Mouse (Mus musculus) cortical plate, adult 2 months (tissue): Measurements from ENCODE around the gene 1110051M20Rik. TPM values are rescaled to one million over a fixed set of nuclear protein-coding genes. Genes with fewer than 3 reads are reported as not detected.
"Not testable (repeated sequence)": the region's sequence is repeated elsewhere in the genome, so short reads cannot be mapped to it uniquely, and the experiment has no call there.

Experiments used
- H3K27ac ChIP-seq: fragments of 200-500 bp; 2 replicates; pipeline ENCODE4 v1.5.1; 2012; ENCODE audit warnings: low read length, control low read depth, inconsistent platforms; ENCODE audit not compliant: insufficient read depth
- H3K4me1 ChIP-seq: fragments of 200-500 bp; 2 replicates; pipeline ENCODE4 v1.6.1; 2011; ENCODE audit warnings: low read length; ENCODE audit not compliant: control insufficient read depth, insufficient read depth
- H3K4me3 ChIP-seq: fragments of 200-500 bp; 2 replicates; pipeline ENCODE4 v1.5.1; 2011; ENCODE audit warnings: mild to moderate bottlenecking, low read length, control low read depth; ENCODE audit not compliant: insufficient read depth
- CTCF ChIP-seq: fragments of 200-500 bp; IDR thresholded peaks from 2 replicates; pipeline ENCODE4 v1.5.1; 2011; ENCODE audit warnings: mild to moderate bottlenecking, control low read depth, low read length; ENCODE audit not compliant: insufficient read depth; ENCODE audit errors: extremely low read depth
- POLR2A ChIP-seq: fragments of 200-500 bp; IDR thresholded peaks from 2 replicates; pipeline ENCODE4 v1.6.1; 2011; ENCODE audit warnings: mild to moderate bottlenecking, low read length, control low read depth; ENCODE audit not compliant: insufficient read depth; ENCODE audit errors: extremely low read depth
- polyA plus RNA-seq: library from polyadenylated mRNA; depleted of rRNA; stranded (reverse); fragments of >200 nt; gene quantifications from 2 replicates; pipeline ENCODE4 v1.2.3, GENCODE M21; 2012; rRNA removed

1110051M20Rik gene
- polyA plus RNA-seq, 1 experiment, result 121 TPM

GRCm38 (mm10) chr2:91252512-91252911 lies 192.0 kb downstream of the 1110051M20Rik start:
- H3K4me3 ChIP-seq, result no peak overlapping the region
- no peak for TF ChIP-seq POLR2A
- H3K4me1 ChIP-seq, result no peaks in the 10 kb centered on the region
- no peak overlapping the region for H3K27ac ChIP-seq

- Histone ChIP-seq H3K27ac (no peak overlapping the region), H3K4me1 (no peaks in the 10 kb centered on the region), H3K4me3 (no peak overlapping the region)
- TF ChIP-seq CTCF, result no peak
- TF ChIP-seq POLR2A, result no peak
These were observed 192.5 kb downstream of the 1110051M20Rik start for GRCm38 (mm10) chr2:91252001-91252400.

DNA sequence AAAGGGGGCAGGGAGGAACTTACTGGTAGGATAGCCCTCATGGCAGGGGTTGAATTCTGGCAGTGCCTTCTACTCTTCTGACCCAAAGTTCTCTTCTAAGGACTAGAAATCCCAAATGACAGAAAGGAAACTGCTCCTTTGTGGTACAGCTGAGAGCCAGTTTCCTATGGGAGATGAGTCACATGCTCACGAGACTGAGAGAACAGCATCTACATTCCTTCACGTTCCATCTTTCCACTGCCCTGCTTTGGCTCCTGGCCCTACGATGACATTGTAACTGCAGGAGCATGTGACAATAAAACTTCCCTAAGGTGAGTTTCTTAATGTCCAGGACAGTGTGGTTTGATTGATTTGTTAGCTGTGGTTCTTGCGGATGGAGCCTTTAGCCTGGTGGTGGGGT lies 196.1 kb downstream of the 1110051M20Rik start:
- H3K4me3 ChIP-seq, result no peak overlapping the region
- no peaks in the 10 kb centered on the region for H3K4me1 ChIP-seq
- TF ChIP-seq CTCF (no peak), POLR2A (no peak)
- no peak overlapping the region for H3K27ac ChIP-seq

DNA sequence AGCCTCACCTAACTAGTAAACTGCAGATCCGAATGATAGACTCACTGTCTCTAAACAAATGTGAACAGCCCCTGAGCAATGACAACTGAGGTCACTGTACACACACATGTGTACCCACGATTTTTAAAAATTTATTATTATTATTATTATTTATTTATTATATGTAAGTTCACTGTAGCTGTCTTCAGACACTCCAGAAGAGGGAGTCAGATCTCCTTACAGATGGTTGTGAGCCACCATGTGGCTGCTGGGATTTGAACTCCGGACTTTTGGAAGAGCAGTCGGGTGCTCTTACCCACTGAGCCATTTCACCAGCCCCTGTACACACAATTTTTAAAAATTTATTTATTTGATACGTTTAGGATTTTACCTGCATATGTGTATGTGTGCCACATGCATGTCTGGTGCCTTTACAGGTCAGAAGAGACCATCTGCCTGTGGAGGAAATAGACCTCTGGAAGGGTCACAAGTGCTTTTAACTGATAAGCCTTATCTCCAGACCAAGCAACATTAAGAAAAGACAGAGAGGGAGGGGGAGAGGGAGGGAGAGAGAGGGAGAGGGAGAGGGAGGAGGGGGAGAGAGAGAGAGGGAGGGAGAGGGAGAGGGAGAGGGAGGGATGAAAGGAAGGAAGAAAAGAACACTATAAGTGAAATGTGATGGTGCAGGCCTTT lies 199.8 kb downstream of the 1110051M20Rik start:
- Histone ChIP-seq H3K4me3 (no peak overlapping the region), H3K4me1 (no peaks in the 10 kb centered on the region), H3K27ac (no peak overlapping the region)
- TF ChIP-seq POLR2A, result no peak
- TF ChIP-seq CTCF, result no peak

DNA sequence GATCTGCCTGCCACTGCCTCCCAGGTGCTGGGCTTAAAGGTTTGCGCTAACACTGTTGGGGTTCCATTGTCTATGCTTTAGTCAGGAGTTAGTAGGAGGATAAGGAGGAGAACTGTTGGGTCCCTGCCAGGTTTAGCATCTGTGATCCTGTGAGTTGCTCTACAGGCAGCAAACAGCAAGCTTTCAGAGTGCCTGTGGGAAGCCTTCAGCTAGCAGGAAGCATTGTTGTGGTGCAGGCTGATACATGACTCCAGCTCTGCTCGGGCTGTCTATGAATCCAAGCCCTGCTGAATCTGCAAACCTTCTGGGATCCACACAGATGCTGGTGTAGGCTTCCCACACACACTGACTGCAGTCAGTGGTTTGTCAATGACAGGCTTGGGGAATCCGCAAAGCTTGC lies 201.1 kb downstream of the 1110051M20Rik start:
- TF ChIP-seq POLR2A, result peak; percentile 36; the same call in 1 of the 2 replicates
- TF ChIP-seq CTCF, result no peak
- Histone ChIP-seq H3K27ac (no peak overlapping the region), H3K4me1 (no peaks in the 10 kb centered on the region), H3K4me3 (no peak overlapping the region)

- H3K4me1 ChIP-seq, result no peaks in the 10 kb centered on the region; the same call in 1 of the 2 replicates
- no peak overlapping the region for H3K4me3 ChIP-seq
- no peak overlapping the region for H3K27ac ChIP-seq
- TF ChIP-seq CTCF (no peak), POLR2A (no peak)
These were observed 202.0 kb downstream of the 1110051M20Rik start for GRCm38 (mm10) chr2:91242547-91242946.

DNA sequence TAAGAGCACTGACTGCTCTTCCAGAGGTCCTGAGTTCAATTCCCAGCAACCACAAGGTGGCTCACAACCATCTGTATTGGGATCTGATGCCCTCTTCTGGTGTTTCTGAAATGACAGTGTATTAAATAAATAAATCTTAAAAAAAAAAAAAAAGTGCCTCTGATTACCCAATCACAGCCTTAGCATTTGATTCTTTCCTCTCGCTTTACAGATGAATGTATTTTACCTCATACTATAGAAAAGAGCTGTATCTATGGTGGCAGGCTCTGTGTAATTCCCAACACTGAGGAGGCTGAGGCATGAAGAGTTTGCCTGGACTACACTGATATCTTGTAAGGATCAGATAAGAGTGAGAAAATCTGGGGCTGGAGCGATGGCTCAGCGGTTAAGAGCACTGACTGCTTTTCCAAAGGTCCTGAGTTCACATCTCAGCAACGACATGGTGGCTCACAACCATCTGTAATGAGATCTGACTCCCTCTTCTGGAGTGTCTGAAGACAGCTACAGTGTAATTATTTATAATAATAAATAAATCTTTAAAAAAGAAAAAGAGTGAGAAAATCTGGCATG lies 206.9 kb downstream of the 1110051M20Rik start:
- not testable (repeated sequence) for H3K27ac ChIP-seq
- 0 out of 2 replicates have a peak, but pooled peaks have one; percentile 8 for TF ChIP-seq CTCF

GRCm38 (mm10) chr2:91236601-91237510 lies 207.6 kb downstream of the 1110051M20Rik start, which contains the start of gene Ddb2:
Ddb2 (minus strand) TSS chr2:91236982.
- Histone ChIP-seq H3K27ac (peak within 1 kb of the TSS; percentile 20; the same call in 1 of the 2 replicates), H3K4me1 (no peaks in the 10 kb centered on the region; the same call in 1 of the 2 replicates), H3K4me3 (peak within 1 kb of the TSS; percentile 93)
- peak; percentile 44; the same call in 1 of the 2 replicates for TF ChIP-seq POLR2A
- no peak for TF ChIP-seq CTCF

More for the DNA sequence above, 206.9 kb downstream of the 1110051M20Rik start:
- H3K4me3 ChIP-seq, result peak overlapping the region; percentile 93
- not testable (repeated sequence) for H3K4me1 ChIP-seq

DNA sequence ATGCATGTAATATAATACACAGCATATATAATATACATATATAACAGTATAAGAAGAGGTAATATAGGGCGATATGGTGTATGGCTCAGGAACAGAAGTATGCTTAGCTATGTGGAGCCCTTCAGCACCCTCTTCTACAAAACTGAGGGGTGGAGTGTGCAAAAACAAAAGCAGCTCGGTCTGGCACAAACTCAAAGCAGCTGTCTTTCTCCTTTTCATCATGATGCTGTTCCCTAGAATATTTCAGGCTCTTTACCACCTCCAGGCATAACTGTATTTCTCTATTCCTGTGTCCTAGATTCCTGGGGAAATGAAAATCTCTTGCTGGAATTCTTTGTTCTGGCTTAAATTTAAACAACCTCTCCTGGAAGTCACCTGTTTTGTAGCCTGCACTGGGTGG lies 214.8 kb downstream of the 1110051M20Rik start:
- Histone ChIP-seq H3K27ac (peak overlapping the region; percentile 84), H3K4me1 (peaks cover 1% of the 10 kb centered on the region; the same call in 1 of the 2 replicates), H3K4me3 (no peak overlapping the region)
- TF ChIP-seq CTCF (no peak), POLR2A (no peak)

Other genes with a start within 250 kb of the 1110051M20Rik start
- gene Nr1h3, start 241.9 kb downstream of the 1110051M20Rik start, polyA plus RNA-seq, result 8.2 and 8.3 TPM in 2 replicates
- 34.2 and 35.3 TPM in 2 replicates for gene Acp2, start 241.8 kb downstream of the 1110051M20Rik start, polyA plus RNA-seq
- 37.4 and 41.3 TPM in 2 replicates for gene Ddb2, start 207.7 kb downstream of the 1110051M20Rik start, polyA plus RNA-seq
- 90.4 and 100 TPM in 2 replicates for gene Pacsin3, start 188.8 kb downstream of the 1110051M20Rik start, polyA plus RNA-seq
- 32.7 and 34.9 TPM in 2 replicates for gene Arfgap2, start 179.7 kb downstream of the 1110051M20Rik start, polyA plus RNA-seq
- 12.4 and 13.0 TPM in 2 replicates for gene Lrp4, start 12.8 kb upstream of the 1110051M20Rik start, polyA plus RNA-seq
- 65.8 and 67.9 TPM in 2 replicates for gene Ckap5, start 82.1 kb upstream of the 1110051M20Rik start, polyA plus RNA-seq
- gene F2, start 191.7 kb upstream of the 1110051M20Rik start, polyA plus RNA-seq, result 0.10 and 0.11 TPM in 2 replicates
- 13.5 and 13.8 TPM in 2 replicates for gene Zfp408, start 205.1 kb upstream of the 1110051M20Rik start, polyA plus RNA-seq
- 68.9 and 72.1 TPM in 2 replicates for gene Arhgap1, start 205.2 kb upstream of the 1110051M20Rik start, polyA plus RNA-seq